Mouse (Mus musculus) small intestine, adult 2 months (tissue): ENCODE data around the gene Mmp14.

Experiments used
- CTCF ChIP-seq: fragments of 200-500 bp; IDR thresholded peaks from 2 replicates; pipeline ENCODE4 v1.5.1; 2012; ENCODE audit warnings: low read depth, mild to moderate bottlenecking, control low read depth, inconsistent platforms, low read length, moderate library complexity, mixed read lengths; ENCODE audit not compliant: insufficient replicate concordance, insufficient read length; ENCODE audit errors: extremely low read depth
- POLR2A ChIP-seq: fragments of 200-500 bp; IDR thresholded peaks from 2 replicates; pipeline ENCODE4 v1.6.1; 2012; ENCODE audit warnings: low read depth, mild to moderate bottlenecking, control low read depth, inconsistent platforms, low read length, moderate library complexity

- TF ChIP-seq POLR2A (no peak), CTCF (no peak)
Measured at GRCm38 (mm10) chr14:54430406-54431145, 836 bp upstream of the Mmp14 start.
